Mouse (Mus musculus): Measurements from ENCODE around the gene Tmem217.

DNA sequence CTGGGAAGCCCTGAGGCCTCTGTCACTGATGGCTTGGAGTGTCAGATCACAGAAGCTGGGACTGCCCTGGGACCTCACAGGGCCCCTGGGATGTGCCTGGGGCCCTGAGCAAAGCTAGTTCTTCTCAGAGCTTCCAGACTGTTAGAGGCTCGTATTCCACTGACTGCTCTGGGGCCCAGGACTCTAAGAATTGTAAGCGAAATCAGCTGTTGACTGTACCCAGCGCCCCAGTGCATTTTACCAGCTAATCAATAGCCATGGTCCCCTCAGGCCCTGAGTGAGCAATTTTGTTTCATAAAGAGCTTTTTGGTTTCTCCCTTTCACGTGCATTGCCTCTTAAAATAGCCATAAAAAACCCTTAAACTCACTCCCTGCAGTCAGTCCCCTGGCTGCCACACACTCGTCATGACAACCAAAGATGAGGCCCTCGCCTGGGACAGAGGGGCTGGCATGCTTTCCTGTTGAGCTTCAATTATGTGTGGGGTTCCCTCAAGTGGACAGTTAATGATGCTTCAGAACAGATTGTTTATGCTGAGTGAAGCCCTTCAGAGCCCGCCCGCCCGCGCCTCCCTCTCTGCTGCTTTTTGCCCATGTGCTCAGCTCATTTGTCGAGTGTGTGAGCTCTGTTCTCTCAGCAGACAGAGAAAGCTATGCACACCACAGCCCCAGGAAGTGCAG lies 37.2 kb upstream of the Tmem217 start:
- TF ChIP-seq ZC3H11A (IDR thresholded peaks at IDR 0.05; ENCODE audit: low read depth, low read length) (no peak), CTCF (IDR thresholded peaks at IDR 0.05 in 2 of 3, conservative IDR thresholded peaks at IDR 0.05 in 1 of 3; ENCODE audit: control insufficient read depth in 1 of 3, insufficient read depth in 1 of 3, low read depth in 2 of 3, low read length in 3 of 3, poor library complexity in 1 of 3, severe bottlenecking in 1 of 3) (no peak), GATA1 (IDR thresholded peaks at IDR 0.05; ENCODE audit: low read depth, low read length) (no peak), UBTF (IDR thresholded peaks at IDR 0.05; ENCODE audit: borderline replicate concordance, insufficient read depth, low read depth, low read length) (no peak), POLR2AphosphoS2 (IDR thresholded peaks at IDR 0.05; ENCODE audit: low read length) (no peak), POLR2A (IDR thresholded peaks at IDR 0.05; ENCODE audit: control insufficient read depth in 1 of 2, insufficient read depth in 1 of 2, low read depth in 1 of 2, low read length in 2 of 2, poor library complexity in 1 of 2) (no peak), TCF12 (IDR thresholded peaks at IDR 0.05; ENCODE audit: low read depth, low read length) (no peak), EP300 (IDR thresholded peaks at IDR 0.05; ENCODE audit: low read depth in 1 of 2, low read length in 2 of 2) (no peak), ETS1 (IDR thresholded peaks at IDR 0.05; ENCODE audit: low read depth, low read length) (no peak), ELF1 (IDR thresholded peaks at IDR 0.05; ENCODE audit: low read depth, low read length) (no peak), RAD21 (IDR thresholded peaks at IDR 0.05; ENCODE audit: low read depth, low read length) (no peak), ZMIZ1 (IDR thresholded peaks at IDR 0.05; ENCODE audit: low read depth, low read length) (no peak)
